Mouse (Mus musculus): ENCODE data around the gene Rac3.
"Not testable (repeated sequence)": the region's sequence is repeated elsewhere in the genome, so short reads cannot be mapped to it uniquely, and the experiment has no call there.

Gene Rac3

DNA sequence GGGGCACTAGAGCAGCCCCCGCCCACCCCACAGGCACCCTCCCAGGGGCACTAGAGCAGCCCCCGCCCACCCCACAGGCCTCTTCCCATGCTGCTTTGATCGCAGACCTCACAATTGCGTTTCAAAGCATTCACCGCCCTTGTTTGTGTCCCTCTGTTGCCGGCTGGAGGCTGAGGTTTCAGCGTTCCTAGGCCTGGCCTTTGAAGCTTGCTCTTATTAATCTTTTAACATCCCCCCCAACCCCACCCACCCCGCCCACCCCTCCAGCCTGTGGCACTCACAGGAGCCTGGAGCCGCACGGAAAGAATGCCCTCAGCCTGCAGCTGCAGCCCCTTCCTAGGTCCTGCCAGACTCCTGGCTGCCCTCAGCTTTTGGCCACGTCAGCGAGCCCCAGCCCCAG, 14.0 kb upstream of the Rac3 start:
- DNase-seq = no peak

DNA sequence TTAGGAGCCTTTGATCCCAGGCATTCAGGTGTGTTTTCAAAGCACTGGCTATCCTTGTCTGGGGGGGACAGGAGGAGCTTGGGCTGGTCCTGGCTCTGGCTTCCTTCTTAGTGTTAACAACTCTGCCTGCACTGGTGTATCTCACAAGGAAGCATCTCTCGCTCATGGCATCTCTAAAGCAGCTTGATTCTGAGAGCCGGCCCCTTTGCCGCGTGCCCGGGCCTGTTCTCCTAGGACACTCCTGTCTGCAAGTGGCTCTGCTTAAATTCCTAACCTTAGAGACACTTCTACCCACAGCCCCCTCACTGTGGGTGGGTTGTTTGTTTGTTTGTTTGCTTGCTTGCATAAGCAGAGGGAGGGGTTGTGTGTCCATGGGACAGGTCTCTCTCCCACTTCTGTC, 13.3 kb upstream of the Rac3 start:
- no peak for DNase-seq

DNA sequence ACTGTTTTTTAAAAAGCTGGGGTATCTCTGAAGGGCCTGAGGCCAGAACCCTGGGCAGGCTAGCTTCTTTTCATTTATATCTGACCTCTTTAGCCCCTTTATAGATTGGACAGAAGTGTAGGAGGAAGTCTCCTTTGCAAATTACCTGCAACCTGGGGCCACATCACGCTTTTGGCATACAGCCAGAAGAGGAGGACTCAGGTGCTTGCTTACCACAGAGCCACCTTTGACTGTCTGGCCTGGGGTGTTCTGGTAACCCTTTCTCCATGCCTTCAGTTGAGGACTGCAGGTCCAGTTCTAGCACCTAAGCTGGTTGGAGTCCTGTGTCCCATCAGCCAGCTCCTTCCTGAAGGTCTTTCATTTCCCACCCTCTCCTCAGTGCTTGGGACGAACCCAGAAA, 11.7 kb upstream of the Rac3 start:
- DNase-seq = no peak

DNA sequence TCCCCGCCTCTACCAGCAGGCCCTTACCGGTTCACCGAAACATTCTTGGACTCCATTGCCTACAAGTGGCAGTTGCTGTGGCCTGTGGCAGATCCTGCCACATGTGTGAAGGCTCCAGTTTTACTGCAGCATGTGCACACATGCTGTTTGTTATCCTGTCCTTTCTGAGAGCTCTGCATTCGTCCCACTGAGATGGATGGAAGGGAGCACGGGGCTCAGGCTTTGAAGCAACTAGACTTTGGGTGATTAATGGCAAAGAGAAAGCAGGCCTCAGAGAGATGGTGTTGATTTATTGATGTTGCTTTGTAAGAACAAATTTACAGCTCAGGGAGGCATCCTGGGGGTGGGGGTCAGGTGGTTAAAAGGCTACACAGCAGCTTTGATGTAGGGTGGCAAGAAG, 10.6 kb upstream of the Rac3 start:
- DNase-seq = no peak

DNA sequence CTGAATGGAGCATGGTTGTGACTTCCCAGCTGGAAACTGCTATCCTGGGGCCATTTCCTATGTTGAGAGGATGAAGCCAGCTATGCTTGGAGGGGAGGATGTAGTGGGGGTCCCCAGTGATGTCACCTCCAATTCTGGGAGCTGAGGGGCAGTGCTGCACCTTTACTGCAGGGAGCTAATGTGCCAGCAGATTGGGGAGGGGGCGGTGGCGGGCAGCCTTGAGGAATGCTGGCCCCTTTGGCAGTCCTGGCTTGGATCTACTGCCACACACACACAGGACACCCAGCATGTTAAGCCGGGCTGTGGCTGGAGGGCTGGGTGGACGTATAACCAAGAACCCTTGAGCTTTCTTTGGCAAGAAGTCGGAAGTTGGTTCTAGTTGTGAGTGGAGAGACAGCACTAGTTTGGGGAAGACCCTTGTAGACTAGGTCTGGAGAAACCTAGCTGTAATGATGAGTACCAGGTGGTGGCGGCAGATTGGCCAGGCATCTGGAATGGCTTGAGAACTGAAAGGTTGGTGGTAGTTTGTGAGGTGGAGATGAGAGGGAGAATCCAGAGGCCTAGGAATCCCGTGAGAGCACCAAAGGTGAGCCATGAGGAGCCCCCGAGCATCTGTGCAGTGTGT, 9.2 kb upstream of the Rac3 start:
- DNase-seq = no peak

DNA sequence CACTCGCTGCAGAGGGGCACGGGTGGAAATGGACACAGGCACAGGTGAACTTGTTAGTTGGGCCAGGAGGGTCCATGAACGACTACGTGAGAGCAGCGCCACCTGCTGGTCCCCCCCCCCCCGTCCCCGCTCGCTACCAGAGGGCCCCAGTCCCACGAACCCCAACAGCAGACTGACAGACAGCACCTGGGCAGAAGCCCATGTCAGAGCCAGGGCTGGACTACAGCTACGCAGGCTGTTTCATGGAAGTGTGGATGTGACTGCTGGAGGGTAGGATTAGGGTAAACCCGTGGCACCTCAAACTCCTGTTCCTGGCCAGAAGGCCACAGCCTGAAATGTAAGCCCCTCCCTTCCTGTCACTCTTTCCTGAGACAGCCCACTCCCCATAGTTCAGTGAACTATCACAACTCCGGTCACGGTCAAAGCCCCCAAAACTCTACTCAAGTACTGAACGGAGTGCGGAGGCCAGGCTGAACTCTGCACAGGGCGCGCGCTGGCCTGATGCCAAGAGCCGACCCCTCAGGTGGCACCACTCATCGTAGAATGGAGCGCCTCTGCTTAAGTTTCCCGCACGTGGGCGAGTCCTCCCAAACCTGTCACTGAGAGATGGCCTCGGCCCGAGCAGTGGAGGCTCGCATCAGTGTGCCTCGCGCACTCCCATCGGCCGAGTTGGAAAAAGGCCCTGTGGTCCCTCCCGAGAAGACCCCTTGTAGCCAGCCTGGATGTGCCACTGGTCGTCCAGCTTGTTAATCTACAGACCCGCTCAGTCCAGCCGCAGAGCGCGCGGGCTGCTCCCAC, 8.3 kb upstream of the Rac3 start:
- DNase-seq = peak; percentile 39

DNA sequence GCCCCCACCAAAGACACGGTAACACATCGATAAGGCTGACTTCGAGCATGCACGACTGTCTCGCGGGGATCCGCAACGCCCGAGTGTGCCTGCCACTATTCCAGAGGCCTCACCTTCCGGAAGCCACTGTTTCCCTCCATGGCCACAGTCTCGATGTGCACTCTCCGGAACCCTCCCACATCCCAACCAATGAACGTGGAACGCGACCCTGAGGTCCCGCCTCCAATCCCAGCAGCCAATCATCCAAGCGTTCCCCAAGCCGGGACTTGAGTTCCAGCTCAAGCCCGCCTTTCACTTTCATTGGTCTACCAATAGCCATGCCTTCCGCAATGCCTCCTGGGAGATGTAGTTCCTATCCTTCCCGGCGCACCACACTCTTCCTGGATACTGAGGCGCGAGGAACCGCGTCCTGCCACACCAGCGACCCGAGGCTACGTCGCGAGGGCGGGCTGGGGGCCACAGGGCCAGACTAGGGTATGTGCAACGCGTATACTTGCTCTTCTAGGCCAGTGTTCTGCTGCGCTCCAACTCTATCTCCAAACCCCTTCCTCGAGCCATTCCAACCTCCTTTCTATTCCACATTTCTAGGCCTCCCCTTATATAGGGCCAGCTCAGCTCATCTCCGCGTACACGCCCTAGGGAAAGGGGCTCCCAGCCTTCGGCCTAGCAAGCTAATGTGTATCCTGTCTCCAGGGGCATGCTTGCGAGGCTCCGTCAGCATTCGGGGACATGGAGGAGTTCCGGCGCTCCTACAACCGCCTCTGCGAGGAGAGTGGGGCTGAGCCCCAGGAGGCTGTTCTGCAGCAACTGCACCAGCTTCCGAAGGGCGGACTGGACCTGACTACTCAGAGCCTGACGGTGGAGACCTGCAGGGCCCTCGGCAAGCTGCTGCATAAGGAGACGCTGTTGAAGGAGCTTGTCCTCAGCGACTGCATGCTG, 7.4 kb upstream of the Rac3 start, which contains the start of the genes Cenpx and Lrrc45:
Gene Cenpx (minus strand): TSS at position 159 of the 939 bp plus-strand sequence.
Gene Lrrc45 (plus strand): TSS at position 346 of the 939 bp plus-strand sequence.
- DNase-seq = peak; percentile 99

DNA sequence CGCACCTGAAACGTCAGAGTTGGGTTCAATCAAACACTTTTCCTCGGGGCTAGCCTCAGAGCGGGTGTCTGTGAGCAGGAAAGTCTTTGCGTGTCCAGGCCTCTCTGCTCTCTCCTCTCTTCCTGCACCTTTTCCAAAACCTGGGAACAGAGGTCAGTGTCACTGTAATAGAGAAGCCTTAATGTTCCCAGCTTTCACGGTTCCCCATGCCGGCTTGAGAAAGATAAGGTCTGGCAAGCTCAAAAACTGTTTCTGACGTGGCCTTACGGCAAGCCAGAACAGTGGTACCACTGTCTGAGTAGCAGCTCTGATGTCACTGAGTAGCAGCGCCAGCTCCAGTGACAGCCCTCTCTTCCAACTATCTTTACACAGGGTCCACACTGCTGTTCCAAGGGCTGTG, 6.7 kb upstream of the Rac3 start:
- no peak for DNase-seq

DNA sequence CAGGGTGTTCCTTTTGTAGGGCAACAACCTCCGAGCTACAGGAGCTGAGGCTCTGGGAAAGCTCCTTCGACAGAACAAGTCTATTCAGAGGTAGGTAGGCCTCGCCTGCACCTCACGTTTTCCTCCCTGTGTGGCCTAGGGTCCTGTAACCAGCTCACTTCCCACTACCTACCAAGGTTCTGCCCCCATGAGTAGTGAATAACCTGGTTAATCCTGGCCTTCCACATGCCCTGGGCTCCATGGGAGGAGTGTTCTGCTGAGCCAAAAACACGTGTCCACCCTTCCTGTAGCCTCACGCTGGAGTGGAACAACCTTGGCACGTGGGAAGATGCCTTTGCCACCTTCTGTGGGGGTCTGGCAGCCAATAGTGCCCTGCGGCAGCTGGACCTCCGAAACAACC, 6.1 kb upstream of the Rac3 start:
- no peak for DNase-seq

DNA sequence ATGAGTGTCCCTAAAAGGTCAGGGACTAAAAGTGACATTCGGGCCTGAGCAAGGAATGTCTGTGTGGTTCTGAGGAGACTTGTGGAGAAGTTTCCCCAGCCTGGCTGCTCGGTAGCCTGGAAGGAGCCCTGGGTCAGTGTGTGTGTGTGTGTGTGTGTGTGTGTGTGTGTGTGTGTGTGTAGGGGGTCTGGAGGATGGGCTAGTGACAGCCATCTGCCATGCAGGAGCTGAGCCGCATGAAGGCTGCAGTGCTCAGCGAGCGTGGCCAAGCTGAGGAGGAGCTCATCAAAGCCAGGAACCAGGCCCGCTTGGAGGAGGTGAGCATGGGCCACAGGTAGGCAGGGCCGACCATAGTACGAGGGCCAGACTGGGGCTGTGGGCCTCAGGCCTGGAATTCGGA, 2.0 kb upstream of the Rac3 start:
- DNase-seq = no peak

DNA sequence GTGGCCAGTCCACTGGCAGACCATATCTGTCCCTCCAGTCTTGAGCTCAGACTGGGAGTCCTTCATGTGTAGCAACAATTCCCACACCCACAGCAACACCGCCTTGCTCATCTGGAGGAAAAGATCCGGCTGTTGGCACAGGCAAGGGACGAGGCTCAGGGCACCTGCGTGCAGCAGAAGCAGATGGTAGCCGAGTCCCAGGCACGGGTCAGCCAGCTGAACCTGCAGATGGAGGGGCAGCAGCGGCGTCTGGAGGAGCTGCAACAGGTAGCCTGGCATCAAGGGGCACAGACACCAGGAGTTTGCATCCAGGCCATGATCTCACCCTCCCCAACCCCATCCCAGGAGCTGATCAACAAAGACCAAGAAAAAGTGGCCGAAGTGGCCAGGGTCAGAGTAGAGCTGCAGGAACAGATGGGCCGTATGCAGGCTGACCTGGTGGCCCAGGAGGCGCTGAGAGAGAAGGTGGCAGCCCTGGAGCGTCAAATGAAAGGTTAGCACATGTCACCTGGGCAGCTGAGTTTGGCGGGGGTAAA, 1.4 kb upstream of the Rac3 start:
- no peak for DNase-seq

DNA sequence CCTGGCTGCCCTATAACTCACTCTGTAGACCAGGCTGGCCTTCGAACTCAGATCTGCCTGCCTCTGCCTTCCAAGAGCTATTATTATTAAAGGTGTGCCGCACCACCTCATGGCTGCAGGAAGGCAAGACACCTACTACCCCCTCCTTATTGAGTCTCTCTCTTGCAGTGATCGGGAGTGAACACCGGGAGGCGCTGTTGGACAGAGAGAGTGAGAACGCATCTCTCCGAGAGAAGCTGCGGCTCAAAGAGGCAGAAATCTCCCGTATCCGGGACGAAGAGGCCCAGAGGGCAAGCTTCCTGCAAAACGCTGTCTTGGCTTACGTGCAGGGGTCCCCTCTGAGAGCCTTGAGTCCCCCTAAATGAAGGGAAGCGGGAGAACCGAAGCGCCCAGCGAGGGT, 820 bp upstream of the Rac3 start:
- peak; percentile 90 for DNase-seq

DNA sequence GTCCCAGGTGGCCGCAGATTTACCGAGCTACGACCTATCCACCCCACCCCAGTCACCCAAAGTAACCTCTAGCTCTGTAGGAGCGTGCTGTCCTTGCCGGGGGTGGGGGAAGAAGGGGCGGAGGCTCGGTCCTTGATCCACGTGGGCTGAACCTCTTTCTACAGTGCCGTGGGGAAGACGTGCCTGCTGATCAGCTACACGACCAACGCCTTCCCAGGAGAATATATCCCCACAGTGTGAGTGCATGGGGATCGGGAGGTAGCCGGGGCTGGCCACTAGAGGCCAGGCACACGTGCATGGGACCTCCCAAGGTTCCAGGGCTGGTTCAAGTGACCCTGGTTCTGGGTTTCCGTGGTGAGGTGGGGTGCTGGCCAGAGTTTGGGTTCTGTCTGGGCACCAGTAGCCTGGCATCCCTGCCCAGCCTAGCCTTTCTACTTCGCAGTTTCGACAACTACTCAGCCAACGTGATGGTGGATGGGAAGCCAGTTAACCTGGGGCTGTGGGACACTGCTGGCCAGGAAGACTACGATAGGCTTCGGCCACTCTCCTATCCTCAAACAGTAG, 879 bp downstream of the Rac3 start:
- no peak for DNase-seq

DNA sequence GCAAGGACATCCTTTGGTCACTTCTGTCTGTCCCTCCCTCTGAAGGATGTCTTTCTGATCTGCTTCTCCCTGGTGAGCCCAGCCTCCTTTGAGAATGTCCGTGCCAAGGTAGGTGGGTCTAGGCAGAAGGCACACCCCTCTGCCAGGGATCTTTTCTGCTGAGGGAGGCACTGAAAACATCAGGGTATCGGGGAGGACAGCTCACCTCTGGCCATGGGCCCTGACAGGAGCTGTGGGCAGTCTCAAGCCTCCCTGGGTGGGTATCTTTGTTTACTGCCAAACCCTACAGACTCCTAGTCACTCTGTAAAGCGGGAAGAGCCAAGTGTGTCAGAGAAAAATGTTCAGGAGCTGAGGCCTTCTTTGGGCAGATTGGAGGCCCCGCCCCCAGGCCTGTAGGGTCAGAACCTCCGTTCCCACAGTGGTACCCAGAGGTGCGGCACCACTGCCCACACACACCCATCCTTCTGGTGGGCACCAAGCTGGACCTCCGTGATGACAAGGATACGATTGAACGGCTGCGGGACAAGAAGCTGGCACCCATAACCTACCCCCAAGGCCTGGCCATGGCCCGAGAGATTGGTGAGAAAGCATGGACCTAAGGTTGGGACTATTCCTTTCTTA, 1.6 kb downstream of the Rac3 start:
- DNase-seq = no peak

DNA sequence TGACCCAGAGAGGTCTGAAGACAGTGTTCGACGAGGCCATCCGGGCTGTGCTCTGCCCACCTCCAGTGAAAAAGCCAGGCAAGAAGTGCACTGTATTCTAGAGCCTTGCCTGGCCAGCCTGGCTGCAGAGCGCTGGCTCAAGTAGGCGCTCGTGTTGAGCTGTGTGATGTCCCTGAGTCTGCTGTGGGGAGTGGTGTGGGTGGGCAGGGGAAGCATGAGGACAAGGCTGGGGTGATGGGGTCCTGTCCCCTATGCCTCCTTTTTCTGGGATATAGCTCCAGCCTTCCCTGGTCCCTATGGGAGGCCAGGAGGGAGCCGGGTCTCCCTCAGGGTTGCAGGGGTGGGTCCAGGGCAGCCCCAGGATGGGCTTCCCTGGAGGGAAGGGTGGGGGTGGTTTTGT, 2.2 kb downstream of the Rac3 start:
- no peak for DNase-seq

DNA sequence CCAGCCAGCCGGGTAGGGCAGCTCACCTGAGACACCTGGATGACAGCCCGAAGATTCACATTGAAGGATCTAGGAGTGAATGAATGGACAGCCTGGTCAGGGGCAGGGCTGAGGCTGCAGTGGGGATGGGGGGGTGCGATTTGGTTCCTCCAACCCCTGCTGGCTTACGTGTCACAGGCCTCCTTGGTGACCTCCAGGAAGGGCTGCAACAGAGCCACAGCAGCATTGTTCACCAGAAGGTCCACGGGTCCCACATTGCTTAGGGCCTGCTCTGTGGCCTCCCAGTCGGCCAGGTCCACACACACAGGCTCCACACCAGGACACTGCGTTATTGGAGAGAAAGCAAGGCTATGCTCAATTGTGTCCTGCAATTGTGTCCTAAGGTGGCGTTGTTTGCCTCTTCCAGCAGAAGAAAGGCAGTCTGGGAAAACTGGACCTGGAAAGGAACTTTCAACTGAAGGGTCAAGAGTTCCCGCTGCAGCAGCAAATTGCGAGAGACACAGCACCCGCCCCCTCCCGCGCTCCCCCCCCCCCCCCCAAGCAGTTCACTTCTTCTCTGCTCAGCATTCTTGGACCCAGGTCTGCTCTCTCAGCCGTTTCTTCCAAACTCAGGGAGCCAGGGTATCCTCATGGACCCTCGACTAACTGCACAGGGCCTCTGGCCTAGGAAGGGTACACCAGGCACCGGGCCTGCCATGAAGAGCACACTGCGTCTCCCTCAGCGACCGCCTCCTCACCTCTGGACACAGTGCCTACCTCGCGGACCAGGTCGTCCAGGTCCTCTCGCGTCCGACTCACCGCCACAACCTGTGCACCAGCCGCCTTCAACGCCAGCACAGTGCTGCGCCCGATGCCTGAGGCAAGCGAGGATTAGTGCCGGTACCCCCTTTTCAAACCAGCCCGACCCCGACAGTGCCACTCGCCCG, 5.2 kb downstream of the Rac3 start:
- DNase-seq = no peak

DNA sequence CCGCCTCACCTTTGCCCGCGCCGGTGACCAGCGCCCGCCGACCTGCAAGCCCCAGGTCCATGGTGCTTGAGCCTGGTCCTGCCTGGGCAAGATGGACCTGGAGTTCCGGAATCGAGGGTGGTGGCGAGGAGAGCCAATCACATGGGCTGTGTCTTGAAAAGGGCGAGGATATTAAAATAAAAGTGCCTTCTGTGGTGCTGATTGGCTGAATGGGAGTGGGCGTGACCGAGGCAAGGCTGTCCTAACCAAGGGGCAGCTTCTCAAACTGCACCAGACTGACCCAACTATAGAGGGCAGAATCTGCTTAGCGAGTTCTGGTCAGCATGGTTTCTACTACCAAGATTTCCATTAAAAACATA, 5.9 kb downstream of the Rac3 start, which contains the start of gene Dcxr:
Gene Dcxr (minus strand): TSS at position 113 of the 359 bp plus-strand sequence.
- DNase-seq = peak; percentile 72

DNA sequence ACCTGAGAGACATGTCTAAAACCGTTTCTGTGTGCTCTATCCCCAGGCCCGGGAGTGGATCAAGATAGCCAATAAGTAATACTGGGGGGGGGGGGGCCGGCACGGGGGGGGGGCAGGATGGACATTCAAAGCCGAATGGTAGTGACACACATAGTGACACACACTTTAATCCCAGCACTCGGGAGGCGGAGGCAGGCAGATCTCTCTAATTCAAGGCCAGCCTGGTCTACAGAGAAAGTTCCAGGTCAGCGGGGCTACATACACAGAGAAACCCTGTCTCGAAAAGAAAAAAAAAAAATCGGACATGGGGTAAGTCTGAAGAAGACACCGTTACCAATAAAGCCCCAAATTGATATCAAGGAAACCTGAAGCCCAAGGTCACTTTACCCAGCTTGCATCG, 6.3 kb downstream of the Rac3 start:
- no peak for DNase-seq

DNA sequence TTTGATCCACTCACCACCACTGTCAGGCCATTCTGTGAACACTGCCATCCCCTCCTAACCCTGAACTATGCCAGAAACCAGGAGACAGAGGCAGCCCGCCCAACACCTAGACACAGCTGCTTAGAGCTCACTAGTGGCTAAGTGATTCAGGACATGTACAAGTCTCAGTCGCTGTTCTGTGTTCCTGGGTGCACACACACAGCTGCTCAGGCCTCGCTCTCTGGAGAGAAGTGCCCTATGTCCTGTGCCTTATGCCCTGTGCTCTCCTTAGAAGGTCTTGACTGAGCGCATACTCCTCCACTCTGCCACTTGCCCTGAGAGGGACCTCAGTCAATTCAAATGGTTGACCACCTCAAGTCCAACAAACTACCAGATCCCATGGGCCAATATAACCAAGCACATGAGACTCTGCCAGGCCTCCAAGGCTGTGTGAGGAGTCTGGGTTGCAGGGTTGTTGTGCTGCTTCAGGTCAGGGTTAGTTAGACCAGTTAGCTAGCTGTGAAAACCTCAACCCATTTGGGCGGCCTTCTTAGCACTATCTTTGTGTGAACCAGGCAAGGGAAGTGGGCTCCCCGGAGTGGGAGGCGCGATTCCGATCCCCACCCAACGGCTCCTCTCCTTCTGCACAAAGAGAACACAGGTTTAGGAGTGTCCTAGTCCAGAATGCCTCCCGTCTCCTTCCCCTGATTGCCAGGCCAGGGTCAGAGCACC, 7.4 kb downstream of the Rac3 start:
- no peak for DNase-seq

DNA sequence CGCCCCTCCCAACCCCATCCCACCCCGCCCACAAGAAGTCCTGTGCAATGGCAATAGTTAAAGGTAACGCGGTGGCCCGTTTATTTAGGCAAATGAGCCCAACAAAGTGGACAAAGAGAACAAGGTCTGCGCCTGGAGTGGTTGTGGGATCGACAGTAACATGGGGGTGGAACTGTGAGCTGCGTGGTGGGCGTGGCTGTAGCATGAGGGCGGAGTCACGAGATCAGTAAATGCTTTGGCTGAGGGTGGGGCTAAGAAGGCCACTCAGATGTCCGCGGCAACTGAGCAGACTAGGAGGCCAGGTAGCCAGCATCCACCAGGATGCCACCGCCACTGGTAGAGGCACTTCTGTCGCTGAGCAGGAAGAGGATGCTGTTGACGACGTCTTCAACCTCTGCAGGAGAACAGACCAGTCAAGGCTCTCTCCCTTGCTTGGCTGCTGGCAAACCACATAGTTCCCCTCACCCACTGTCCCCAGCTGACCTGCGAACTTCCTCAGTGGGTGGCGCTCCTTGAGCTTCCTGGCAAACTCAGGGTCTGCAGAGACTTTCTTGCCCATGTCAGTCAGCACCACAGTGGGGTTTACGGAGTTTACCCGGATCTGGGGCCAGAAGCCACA, 8.3 kb downstream of the Rac3 start:
- not testable (repeated sequence) for DNase-seq
